Mouse (Mus musculus) kidney, adult 2 months (tissue): Measurements from ENCODE around the gene Map4k3. TPM values are rescaled to one million over a fixed set of nuclear protein-coding genes. Genes with fewer than 3 reads are reported as not detected.
"Not testable (repeated sequence)": the region's sequence is repeated elsewhere in the genome, so short reads cannot be mapped to it uniquely, and the experiment has no call there.

Source experiments
- DNase-seq: peaks from one replicate; pipeline ENCODE4 v3.0.0; 2021
- H3K27ac ChIP-seq: fragments of 200-500 bp; 2 replicates; pipeline ENCODE4 v1.5.1; 2012; ENCODE audit warnings: low read depth, low read length, control low read depth, inconsistent platforms; ENCODE audit not compliant: insufficient read depth
- H3K27me3 ChIP-seq: fragments of 200-500 bp; replicated peaks from 2 replicates; pipeline ENCODE4 v1.6.1; 2012; ENCODE audit warnings: mild to moderate bottlenecking, moderate library complexity, low read length, inconsistent platforms; ENCODE audit not compliant: control insufficient read depth, insufficient read depth
- H3K36me3 ChIP-seq: fragments of 200-500 bp; 2 replicates; pipeline ENCODE4 v1.6.1; 2012; ENCODE audit warnings: mild to moderate bottlenecking, moderate library complexity, low read length, inconsistent platforms; ENCODE audit not compliant: control insufficient read depth, insufficient read depth
- H3K4me1 ChIP-seq: fragments of 200-500 bp; 2 replicates; pipeline ENCODE4 v1.6.1; 2011; ENCODE audit warnings: low read length; ENCODE audit not compliant: control insufficient read depth, insufficient read depth
- H3K4me3 ChIP-seq: fragments of 200-500 bp; 2 replicates; pipeline ENCODE4 v1.5.1; 2011; ENCODE audit warnings: mild to moderate bottlenecking, low read depth, low read length, control low read depth; ENCODE audit not compliant: insufficient read depth
- CTCF ChIP-seq: fragments of 200-500 bp; conservative IDR thresholded peaks from 2 replicates; pipeline ENCODE4 v1.5.1; 2011; ENCODE audit warnings: low read depth, mild to moderate bottlenecking, control low read depth, low read length, moderate library complexity, mixed read lengths; ENCODE audit not compliant: insufficient read depth, insufficient read length
- POLR2A ChIP-seq: fragments of 200-500 bp; IDR thresholded peaks from one replicate; pipeline ENCODE4 v1.6.1; 2011; ENCODE audit warnings: low read depth, low read length, control low read depth
- WGBS: fragments of 180-500 bp; shearing (Covaris S2); methylation state at CpG from one replicate; pipeline ENCODE4 v1.1.7; 2018; 5-methylcytosine and 5-hydroxymethylcytosine counted together
- polyA plus RNA-seq: library from polyadenylated mRNA; depleted of rRNA; stranded (reverse); fragments of >200 nt; gene quantifications from 2 replicates; pipeline ENCODE4 v1.2.3, GENCODE M21; 2012

Map4k3 gene
- polyA plus RNA-seq, 1 experiment: 19.4 TPM

GRCm38 (mm10) chr17:80568842-80569601 is 159.3 kb downstream of the Map4k3 start:
- no peak for TF ChIP-seq CTCF
- no peak for TF ChIP-seq POLR2A
- Histone ChIP-seq H3K27ac (no peak overlapping the region), H3K4me3 (no peak overlapping the region), H3K36me3 (no peaks in the 10 kb centered on the region), H3K4me1 (no peaks in the 10 kb centered on the region), H3K27me3 (no peaks in the 10 kb centered on the region)
- WGBS: 89% methylated on average over 6 of the region's 6 CpGs
- no peak for DNase-seq

GRCm38 (mm10) chr17:80568441-80568840 is 159.8 kb downstream of the Map4k3 start:
- TF ChIP-seq CTCF (no peak), POLR2A (no peak)
- Histone ChIP-seq H3K27me3 (no peaks in the 10 kb centered on the region), H3K36me3 (no peaks in the 10 kb centered on the region), H3K4me1 (no peaks in the 10 kb centered on the region), H3K4me3 (no peak overlapping the region), H3K27ac (no peak overlapping the region)
- 91% methylated on average over 2 of the region's 2 CpGs for WGBS
- DNase-seq: no peak

- Histone ChIP-seq H3K4me3 (no peak overlapping the region), H3K36me3 (no peaks in the 10 kb centered on the region), H3K27ac (0 out of 2 replicates have a peak overlapping the region, but pooled peaks have one; percentile 5), H3K4me1 (no peaks in the 10 kb centered on the region), H3K27me3 (no peaks in the 10 kb centered on the region)
- 63% methylated on average over 3 of the region's 3 CpGs for WGBS
- DNase-seq: peak; percentile 38
- TF ChIP-seq POLR2A: no peak
- 0 out of 2 replicates have a peak, but pooled peaks have one; percentile 26 for TF ChIP-seq CTCF
Measured at GRCm38 (mm10) chr17:80564611-80564924, 163.7 kb downstream of the Map4k3 start.

- H3K27me3 ChIP-seq, H3K36me3 ChIP-seq, H3K4me1 ChIP-seq, H3K4me3 ChIP-seq: not testable (repeated sequence)
- 0 out of 2 replicates have a peak overlapping the region, but pooled peaks have one; percentile 5 for H3K27ac ChIP-seq
- peak; percentile 8 for DNase-seq
- 92% methylated on average over 27 of the region's 27 CpGs for WGBS
Measured at GRCm38 (mm10) chr17:80563762-80564610, 164.3 kb downstream of the Map4k3 start.

- no peaks in the 10 kb centered on the region for H3K36me3 ChIP-seq
- H3K27ac ChIP-seq: no peak overlapping the region
- TF ChIP-seq POLR2A: no peak
- no peak for TF ChIP-seq CTCF
- peaks cover 5% of the 10 kb centered on the region; the same call in 1 of the 2 replicates for H3K4me1 ChIP-seq
- H3K4me3 ChIP-seq: no peak overlapping the region
- H3K27me3 ChIP-seq: no peaks in the 10 kb centered on the region
- DNase-seq: no peak
- 79% methylated on average over 5 of the region's 5 CpGs for WGBS
Measured at GRCm38 (mm10) chr17:80562792-80563191, 165.5 kb downstream of the Map4k3 start.

GRCm38 (mm10) chr17:80560669-80561401 is 167.4 kb downstream of the Map4k3 start:
- Histone ChIP-seq H3K27ac (no peak overlapping the region), H3K36me3 (no peaks in the 10 kb centered on the region), H3K27me3 (no peaks in the 10 kb centered on the region), H3K4me1 (peaks cover 5% of the 10 kb centered on the region; the same call in 1 of the 2 replicates), H3K4me3 (no peak overlapping the region)
- DNase-seq: peak; percentile 79
- TF ChIP-seq POLR2A (no peak), CTCF (peak; percentile 97)
- 15% methylated on average over 12 of the region's 12 CpGs for WGBS

GRCm38 (mm10) chr17:80559745-80560144 is 168.5 kb downstream of the Map4k3 start:
- 78% methylated on average over 4 of the region's 4 CpGs for WGBS
- H3K36me3 ChIP-seq: no peaks in the 10 kb centered on the region
- no peak for DNase-seq
- H3K4me3 ChIP-seq: no peak overlapping the region
- H3K27ac ChIP-seq: no peak overlapping the region
- H3K27me3 ChIP-seq: no peaks in the 10 kb centered on the region
- peaks cover 5% of the 10 kb centered on the region; the same call in 1 of the 2 replicates for H3K4me1 ChIP-seq
- TF ChIP-seq POLR2A: no peak
- TF ChIP-seq CTCF: peak; percentile 36
